Mouse (Mus musculus) retina, postnatal 1 day (tissue): ENCODE measurements around the gene Cyp4f40.
"Not testable (repeated sequence)": the region's sequence is repeated elsewhere in the genome, so short reads cannot be mapped to it uniquely, and the experiment has no call there.

Experiments
- DNase-seq: peaks from one replicate; pipeline ENCODE4 v3.0.0-alpha.2; 2012

Cyp4f40 gene

GRCm38 (mm10) chr17:32722151-32722550 lies 63.5 kb downstream of the Cyp4f40 start:
- DNase-seq, result not testable (repeated sequence)

- DNase-seq, result no peak
Observed at GRCm38 (mm10) chr17:32722771-32723170, 64.1 kb downstream of the Cyp4f40 start.

DNA sequence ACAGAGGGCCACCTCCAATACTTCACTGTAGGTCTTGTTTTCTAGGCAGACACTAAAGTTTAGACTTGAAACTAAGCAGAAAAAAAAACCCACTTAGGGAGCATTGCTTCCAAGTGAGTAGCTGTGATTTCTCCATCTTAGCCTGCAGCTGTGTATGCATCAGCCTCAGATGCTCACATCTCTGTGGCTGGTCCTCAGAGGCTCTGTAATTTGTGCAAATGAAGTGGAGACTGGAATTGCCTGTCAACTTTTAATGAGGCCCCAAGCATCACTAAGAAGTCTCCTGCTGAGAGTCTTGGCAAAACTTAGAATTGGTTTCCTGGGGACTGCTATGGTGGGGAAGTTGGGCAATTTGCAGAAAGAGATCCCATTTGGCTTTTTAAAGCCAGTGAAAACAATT lies 67.7 kb downstream of the Cyp4f40 start:
- not testable (repeated sequence) for DNase-seq
